Mouse (Mus musculus) hindbrain, embryonic 13.5 days (tissue): ENCODE data around the gene Pfkp. TPM values are rescaled to one million over a fixed set of nuclear protein-coding genes. Genes with fewer than 3 reads are reported as not detected.

Experiments used
- polyA plus RNA-seq: library from polyadenylated mRNA; unstranded; fragments of >200 nt; fragmentation: Nextera tagmentation; extraction: Ambion mirVana; gene quantifications from 2 replicates; pipeline ENCODE4 v1.2.1, GENCODE M21; 2015

The Pfkp gene
- polyA plus RNA-seq, 1 experiment from 2014 or later = 213 TPM

Other genes starting within 250 kb of the Pfkp start
- 45.9 and 47.4 TPM in 2 replicates for gene Pitrm1, start 100.6 kb downstream of the Pfkp start, polyA plus RNA-seq